Mouse (Mus musculus): ENCODE measurements around the gene Smyd1.

Smyd1 gene

DNA sequence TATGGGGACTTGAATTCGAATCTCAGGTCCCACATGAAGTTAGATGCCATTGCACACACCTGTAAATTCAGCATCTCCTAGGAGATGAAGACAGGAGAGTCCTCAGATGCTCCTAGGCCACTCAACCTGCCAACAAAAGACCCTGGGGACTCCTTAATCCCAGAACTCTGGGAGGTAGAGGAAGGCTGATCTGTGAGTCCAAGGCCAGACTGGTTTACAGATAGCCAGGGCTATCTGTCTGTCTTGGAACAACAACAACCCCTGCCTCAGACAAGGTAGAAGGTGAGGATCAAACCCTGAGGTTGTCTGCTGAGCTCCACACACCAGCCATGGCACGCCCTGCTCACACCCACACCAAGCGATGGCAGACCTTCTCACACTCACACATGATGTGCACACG, 62.9 kb downstream of the Smyd1 start:
- in situ Hi-C loops (cut with MseI, MboI) = no loop called here

DNA sequence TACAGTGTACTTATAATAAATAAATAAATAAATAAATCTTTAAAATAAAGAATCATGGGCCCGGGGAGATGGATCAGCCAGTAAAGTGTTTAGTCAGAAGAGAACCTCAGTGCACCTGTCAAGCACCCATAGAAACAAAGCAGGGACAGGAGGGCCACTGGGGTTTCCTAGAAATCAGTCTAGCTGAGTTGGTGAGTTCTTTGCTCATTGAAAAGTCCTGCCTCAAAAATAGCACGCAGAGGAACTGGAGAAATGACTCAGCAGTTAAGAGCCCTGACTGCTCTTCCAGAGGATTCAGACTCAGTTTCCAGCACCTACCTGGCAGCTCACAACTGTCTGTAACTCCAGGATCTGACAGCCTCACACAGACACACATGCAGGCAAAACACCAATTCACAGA, 63.5 kb downstream of the Smyd1 start:
- in situ Hi-C loops (cut with MseI, MboI) = no loop called here

DNA sequence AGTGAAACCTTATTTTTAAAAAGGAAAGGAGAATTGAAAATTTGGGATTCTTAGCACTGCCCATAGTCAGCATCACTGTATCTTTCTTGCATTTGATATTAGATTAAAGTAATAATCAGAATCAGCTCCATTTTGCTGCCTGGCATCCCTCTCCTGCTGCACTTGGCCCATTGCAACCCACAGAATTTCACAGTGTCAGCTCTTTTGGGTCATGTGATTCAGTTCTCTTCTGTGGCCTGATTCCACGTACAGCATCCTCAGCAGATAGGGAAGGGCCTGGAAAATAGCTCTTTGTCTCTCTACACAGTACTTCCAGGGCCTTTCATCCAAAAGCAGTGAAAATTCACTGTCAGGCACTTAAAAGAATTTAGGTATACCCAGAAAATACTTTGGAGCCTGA, 64.7 kb downstream of the Smyd1 start:
- in situ Hi-C loops (cut with MseI, MboI) = no loop called here

DNA sequence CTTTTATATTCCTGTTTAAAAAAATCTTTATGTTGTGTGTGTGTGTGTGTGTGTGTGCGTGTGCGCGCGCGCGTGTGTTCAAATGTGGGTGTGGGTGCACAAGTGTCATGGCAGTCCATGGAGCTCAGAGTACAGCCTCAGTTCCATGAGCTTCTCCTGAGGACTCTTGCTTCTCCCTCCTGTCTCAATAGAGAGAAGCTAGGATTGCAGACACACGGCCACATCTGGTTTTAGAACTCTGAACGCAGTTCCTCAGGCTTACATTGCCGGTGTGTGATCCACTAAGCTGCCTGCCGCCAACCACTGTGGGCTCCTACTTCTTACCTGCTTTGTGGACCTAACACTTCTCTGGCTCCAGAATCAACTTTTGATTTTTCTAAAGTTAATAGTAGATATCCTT, 65.9 kb downstream of the Smyd1 start:
- in situ Hi-C loops (cut with MseI, MboI) = no loop called here

DNA sequence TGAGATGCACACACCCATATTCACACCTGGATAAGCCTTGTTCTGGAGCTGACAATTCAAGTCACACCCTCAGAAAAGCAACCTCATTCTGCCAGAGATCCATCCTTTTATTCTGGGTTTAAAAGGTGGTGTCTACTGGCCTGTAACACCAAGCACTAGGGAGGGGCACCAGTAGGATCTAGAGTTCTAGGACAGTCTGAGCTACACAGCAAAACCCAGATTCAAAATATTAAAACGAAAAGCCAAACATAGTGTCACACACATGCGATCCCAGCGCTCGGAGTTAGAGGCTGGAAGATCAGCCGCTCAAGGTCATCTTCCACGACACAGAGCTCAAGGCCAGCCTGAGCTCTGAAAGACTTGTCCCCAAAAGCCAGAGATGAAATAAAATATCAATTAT, 67.6 kb downstream of the Smyd1 start:
- in situ Hi-C loops (cut with MseI, MboI) = no loop called here

DNA sequence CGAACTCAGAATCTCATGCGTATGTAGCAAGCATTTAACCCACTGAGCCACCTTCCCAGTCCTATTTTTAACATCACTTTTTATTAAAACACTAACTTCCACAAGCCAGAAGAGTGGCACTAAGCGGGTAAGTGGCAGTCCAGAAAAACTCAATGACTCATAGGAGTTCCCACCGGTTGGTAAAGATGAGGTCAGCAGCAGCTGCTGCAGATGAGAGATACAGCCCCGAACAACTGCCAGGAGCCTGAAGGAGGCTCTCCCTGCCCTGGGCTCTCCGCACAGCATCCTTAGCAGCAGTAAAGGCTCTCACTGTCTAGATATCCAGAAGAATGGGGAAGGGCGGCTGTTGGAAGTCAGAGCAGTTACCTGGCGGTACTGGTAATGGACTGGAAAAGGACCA, 71.1 kb downstream of the Smyd1 start:
- in situ Hi-C loops (cut with MseI, MboI) = no loop called here

DNA sequence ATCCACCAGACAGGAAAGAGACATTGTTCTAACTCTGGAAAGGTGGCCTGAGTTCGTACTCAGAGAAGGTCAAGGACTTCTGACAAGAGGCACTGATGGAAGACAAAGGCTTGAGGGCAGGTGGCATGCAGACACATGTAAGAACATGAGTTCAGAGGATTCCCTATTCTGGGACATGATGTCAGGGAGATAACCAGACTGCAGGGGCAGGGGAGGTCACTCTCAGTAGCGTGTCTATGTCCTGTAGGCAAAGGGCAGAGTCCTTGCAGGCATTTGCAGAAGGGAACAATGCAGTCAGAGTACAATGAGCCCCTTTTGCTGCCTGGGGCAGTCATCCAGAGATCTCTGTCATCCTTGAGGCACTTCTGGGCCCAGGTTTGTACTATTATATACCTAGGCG, 72.4 kb downstream of the Smyd1 start:
- in situ Hi-C loops (cut with MseI, MboI) = no loop called here

DNA sequence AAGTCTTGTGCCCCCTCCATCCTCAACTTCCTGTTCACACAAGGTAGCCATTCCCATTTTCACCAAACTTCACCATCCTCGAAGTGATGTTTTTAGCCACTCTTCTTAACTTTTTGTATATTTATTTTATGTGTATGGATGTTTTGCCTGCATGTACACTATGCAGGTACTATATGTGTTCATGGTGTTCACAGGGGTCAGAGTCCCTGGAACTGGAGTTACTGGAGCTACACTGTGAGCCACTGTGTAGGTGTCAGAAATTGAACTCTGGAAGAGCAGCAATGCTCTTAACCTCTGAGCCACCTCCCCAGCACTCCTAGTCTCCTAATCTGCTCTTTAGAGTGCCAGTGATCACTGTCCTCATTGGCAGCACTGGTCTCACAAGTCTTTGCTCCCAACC, 73.6 kb downstream of the Smyd1 start:
- in situ Hi-C loops (cut with MseI, MboI) = no loop called here

DNA sequence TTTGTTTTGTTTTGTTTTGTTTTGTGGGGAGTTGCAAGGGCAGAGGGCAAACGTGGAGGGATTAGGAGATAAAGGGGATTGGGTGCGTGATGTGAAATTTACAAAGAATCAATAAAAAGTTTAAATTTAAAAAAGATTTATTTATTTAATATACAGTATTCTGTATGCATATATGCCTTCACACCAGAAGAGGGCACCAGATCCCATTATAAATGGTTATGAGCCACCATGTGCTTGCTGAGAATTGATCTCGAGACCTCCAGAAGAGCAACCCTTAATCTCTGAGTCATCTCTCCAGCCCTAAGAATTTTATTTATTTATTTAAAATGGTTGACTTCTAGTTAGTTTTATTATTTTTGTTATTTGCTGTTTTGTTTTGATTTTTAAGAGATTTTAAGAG, 78.8 kb downstream of the Smyd1 start:
- in situ Hi-C loops (cut with MseI, MboI) = no loop called here

DNA sequence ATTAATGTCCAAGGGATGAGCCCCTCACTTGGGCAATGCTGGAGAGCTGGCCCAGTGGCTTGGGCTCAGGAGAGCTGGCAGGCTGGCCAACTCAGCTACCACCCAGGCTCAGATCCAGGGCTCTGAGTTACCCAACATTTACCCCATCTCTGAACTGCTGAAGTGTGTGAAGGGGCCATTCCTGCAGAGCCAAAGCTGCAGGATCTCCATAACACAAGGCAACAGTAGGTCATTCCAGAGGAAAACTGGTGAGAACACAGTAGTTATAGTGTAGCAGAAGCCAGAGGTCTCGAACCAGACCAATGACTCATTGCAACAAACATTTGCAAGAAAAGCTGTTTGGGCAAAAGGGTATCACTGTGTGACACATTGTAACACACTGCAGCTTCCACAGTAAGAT, 79.2 kb downstream of the Smyd1 start:
- in situ Hi-C loops (cut with MseI, MboI) = no loop called here

DNA sequence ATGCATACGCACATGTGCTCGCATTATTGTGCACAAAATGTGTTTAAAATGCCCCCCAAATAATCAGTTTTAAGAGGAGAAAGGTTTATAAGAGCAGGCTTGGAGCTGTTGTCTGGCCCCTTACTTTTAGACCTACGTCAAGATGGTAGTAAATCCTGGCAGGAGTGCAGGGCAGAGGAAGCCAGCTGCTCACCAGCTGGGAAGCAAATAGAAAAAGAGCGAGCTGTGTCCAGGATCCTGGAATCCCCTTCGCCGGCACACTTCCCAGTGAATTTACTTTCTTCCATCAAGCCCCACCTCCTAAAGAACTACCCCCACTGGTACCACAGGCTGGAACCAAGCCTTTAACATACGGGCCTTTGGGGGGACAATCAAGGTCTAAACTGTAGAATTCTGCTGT, 81.2 kb downstream of the Smyd1 start:
- in situ Hi-C loops (cut with MseI, MboI) = no loop called here

DNA sequence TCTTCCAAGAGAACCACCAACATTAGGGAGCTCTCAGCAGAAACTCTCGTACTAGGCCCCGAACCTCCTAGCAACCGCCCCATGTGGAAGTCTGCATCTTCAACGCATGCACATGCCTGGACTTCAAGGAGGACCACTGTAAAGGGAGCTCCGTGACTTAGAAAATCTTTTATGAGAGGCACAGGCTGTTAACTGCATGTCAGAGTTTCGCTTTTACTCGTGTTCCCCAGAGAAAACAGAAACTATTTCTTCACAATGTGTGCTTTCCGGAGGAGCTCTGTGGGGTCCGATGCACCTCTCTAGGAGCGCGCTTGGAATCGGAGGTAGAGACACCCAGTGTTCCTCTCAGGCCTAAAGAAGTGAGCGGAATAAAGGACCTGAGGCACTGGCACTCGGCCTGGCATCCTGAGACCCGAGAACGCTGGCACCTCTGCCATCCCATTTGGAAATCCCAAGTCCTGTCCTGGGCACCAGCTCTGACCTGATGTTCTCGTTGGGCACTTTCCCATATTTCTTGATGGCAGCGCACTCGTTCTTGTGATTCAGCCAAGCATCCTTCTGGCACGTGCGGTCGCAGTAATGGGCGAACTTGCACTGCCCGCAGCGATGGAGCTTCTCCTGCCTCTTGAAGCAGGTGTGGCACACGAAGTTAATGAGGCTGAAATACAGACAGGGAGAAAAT, 82.8 kb downstream of the Smyd1 start:
- in situ Hi-C loops (cut with MseI, MboI) = no loop called here

DNA sequence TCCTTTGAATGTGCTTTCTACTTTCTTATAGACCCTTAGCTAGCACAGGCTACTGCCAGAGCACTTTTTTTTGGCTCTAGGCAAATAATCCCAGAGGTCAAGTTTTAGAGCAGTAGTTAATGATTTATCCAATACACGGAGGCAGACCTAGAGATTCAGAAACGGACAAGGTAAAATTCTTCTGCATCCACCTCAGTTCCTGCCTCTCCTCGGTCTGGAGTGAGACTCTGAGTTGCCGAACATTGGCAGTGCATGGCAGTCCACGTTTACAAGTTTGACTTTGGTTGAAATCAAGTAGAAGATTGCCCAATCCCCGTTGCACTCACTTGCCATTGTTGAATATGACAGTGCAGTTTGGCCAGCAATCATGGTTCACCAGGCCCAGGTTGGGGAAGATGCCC, 85.0 kb downstream of the Smyd1 start:
- in situ Hi-C loops (cut with MseI, MboI) = no loop called here

DNA sequence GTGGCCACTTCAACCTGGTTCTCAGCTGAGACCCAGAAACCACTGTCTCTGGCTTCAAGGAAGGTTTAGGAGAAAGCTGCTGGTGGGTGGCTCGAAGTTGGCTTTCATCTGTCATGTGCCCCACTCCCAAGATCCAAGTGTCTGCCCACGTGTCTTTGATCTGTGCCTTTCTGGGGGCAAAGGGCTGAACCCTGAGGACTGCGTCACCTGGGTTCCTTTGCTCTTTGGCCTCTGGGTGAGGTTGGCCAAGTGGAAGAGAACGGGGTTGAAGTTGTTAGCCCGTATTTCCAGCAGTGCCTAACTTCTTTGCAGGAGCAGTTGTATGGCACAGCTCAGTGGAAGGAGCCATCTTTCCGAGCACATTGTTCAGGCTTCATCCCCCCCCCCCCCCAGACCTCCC, 85.5 kb downstream of the Smyd1 start:
- in situ Hi-C loops (cut with MseI, MboI) = no loop called here

DNA sequence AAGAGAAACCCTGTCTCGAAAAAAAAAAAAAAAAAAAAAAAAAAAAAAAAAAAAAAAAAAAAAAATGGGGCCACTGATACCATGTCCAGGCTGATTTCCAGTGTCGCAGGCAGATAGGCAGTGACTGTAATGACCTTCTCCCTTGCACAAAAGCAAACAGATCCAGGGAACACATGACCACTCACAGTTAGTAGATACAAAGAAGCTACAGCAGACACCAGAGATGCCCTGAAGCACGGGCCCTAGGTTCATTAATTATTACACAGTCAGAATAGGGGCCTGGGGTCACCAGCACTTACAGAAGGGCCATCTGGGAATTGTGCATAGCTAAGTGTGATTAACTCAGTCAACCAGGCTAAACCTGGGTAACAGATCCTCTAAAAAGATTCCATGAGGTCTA, 86.1 kb downstream of the Smyd1 start:
- in situ Hi-C loops (cut with MseI, MboI) = no loop called here

DNA sequence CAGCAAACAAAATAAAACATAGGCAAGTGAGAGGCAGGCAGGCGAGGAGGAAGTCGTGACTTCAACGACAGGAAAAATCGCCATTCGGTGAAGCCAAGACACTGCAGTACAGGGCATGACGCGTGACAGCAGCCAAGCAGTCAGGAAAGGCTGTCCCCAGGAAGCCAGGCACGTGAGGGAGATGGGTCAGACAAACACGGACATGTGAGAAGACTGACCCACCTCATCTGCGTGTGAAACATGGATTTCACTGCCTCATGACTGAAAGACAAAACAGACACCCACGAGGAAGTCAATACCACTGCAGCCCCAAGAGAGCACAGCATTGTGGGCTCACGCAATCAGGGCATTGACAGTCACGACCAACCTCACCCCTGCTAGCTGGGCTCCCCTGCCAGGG, 86.9 kb downstream of the Smyd1 start:
- in situ Hi-C loops (cut with MseI, MboI) = no loop called here

DNA sequence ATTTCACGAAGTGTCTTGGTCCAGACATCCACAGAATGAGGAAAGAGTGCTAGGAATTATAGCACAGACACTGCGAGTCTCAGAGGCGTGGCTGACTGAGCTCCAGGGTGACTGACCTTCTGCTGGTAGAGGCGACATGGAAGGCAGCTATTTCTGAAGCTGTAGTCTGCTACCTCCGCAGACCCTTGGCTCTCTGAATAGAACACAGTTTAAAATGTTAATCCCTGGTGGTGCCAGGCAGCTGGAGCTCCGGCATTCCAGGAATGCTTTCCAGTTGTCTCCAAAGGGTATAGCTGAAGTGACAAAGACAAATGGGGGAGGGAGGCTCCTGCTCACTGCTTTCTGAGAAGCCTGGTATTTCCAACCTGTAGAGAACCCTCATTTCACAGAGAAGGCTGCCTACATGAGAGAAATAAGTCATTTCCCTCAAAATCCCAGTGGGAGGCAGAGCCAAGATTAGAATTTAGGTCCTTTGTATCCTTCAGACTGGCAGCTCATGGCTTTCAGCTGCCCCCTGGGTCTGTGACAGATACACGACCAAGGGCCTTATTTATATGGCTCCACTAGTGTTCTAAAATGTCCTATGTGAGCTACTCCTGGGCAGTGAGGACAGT, 94.8 kb downstream of the Smyd1 start:
- in situ Hi-C loops (cut with MseI, MboI) = no loop called here

DNA sequence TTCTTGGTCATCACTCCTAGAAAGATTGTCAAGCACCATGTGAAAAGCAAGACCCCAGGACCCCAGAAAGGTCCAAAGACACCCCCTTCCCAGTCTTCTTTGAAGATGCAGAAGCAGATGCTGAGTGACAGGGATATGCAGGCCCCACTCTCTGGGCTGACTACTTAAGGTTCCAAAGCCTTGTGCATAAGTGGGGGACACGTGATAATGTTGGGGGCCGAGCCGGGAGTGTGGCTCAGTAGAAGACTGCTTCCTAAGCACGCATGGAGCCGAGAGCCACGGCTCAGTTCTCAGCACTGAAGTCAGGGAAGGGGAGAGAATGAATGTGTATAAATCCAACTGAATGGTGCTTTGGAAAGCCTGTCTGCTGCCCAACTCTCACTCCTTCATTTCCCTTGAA, 95.5 kb downstream of the Smyd1 start:
- in situ Hi-C loops (cut with MseI, MboI) = no loop called here

DNA sequence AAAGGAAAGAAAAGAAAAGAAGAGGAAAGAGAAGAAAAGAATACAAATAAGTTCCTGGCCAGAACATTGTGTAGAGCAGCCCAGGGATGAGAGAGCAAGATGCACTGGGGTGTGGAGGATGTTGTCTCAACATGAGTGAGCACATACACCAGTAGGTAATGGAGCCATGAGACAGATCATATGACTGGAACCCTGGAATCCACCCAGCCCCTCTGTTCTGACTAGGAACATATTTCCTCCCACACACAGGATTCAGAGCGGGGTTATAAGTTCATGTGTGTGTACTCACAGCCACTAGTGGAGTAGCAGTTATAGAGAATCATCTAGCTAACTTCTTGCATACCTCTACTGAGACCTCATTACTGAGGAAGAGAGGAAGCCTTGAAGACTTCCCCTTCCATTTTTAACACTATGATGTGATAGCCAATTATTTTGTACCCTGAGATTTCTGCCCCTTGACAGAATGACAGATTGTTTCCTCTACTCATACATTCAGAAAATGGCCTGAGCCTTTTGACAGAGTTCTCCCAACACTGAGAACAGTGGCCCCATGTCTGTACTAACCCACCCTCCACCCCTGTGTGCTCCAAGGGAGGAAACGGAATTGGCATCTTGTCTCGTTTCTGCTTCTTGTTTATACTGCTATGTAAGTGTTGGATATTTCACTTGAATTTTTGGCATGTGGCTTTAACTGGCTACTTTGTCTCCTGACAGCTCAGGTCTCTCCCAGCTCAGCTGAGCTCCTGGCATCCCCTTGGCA, 97.7 kb downstream of the Smyd1 start:
- in situ Hi-C loops (cut with MseI, MboI) = no loop called here

DNA sequence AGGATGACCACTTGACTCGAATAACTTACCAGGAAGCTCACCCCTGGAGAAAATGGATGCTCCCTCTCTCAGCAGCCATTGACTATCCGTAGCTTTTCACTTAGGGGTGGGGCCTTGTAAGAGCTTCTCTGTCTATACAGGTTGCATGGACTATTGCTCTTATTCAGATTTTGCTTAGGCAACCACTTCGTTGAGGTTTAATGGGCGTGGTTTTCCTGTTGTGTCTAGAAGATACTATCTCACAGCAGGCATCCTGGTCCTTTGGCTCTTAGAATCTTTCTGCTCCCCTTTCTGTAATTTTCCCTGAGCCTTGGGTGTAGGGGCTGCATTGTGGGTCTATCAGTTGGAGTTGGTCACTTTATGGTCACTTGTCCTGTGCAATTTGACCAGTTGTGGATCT, 100.5 kb downstream of the Smyd1 start:
- in situ Hi-C loops (cut with MseI, MboI) = no loop called here

DNA sequence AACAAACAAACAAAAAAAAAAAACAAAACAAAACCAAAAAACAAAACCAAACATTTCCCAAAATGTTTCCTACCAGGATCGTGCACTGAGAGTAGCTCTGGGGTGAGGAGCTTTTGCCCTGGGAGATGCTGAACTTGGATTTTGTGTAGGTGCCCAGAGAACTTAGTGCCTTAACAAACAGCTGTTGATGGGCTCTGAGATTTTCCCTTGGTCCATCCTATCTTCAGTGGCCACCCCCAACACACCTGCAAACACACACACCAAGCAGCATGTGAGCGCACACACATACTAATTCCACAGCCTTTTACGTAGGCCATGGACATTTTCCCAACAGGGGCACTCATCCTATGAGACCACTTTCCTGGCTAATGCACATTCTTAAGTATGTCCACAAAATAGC, 109.6 kb downstream of the Smyd1 start:
- in situ Hi-C loops (cut with MseI, MboI) = no loop called here

DNA sequence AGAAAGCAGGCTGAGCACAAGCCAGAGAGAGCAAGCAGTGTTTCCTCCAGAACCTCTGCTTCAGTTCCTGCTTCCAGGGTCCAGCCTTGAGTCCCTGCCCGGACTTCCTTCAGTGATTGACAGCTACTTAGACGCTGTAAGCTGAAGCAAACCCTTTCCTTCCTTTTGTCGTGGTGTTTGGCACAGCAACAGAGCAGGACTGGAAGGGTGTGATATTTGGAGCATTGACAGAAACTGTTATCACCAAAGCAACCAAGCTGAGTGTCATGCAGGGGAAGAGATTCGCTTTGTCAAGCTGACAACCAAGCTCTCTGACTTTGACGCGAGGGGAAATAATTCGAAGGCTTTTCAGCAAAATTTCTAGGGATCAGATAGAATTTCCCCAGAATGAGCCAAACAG, 110.1 kb downstream of the Smyd1 start:
- in situ Hi-C loops (cut with MseI, MboI) = no loop called here

DNA sequence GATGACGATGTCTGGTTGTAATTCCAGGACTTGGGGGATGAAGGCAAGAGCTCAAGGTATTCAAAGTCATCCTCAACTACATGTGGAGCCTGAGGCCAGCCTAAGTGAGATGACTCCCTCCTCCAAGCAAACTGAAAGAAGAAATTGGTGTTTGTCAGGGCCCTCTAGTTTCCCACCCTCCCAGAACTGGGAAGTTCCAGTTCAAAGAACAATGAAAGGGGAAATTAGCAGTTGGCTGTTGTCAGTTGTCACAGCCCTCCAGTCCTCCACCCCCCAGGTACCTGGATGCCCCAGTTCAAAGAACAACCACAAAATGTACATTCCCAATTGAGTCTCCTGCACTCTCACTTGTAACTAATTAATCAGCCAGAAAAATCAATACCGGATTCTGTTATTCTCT, 113.3 kb downstream of the Smyd1 start:
- in situ Hi-C loops (cut with MseI, MboI) = no loop called here
